ENCODE assay signal across 11 mouse cellular contexts in the genomic region with DNA sequence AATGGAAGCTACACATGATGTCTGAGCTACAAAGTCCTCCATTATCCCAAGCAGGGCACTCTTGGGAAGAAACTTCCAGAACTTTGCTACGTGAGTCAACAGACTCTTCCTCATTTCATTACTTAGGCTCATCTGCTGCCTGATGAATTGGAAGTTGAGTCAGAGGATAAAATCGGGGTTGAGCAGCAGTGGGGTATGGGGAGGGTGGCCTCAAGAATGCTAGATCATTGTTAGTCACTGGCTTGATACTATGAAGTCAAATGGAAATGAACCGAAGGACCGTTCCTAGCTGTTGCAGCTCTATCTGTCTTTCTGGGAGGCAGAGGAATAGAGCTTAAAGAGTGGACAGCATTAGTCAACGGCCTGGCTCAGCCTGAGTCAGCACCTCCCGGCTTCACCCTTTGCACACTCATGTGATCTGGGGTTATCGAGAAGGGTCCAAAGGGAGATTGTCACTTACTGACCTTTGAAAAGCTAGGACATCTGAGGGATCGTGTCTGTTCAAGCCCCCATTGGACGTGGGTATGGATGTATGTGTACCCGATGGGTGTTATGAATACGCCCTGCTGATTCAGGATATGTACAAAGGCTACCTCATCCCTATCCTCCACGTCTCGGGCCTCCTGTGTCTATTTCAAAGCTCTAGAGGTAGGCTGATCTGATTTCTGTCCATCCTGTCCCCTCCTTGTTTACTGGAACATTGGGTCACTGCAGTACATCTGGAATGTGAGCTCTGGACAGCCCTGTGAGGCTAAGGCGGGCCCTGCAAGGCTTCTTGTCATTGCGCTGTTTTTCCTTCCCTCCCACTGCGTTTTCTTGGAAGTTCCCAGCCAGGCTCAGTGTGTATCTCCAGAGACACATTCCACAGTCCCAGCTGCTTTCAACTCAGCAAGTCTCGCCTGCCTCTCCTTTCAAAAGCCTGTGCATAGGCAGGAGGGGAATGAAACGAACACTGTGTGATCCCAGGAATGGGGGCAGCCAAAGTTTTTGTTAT.
DNase-seq lines count a peak whose midpoint lies in the region; ATAC-seq lines count a peak whose summit lies in the region.
"Had no signal": no experiment of that assay in that cellular context is flagged by ENCODE, and none has a peak within 500 bp of the region (broad histone marks: within the 10 kb centered on the region; RNA-seq: fewer than 3 reads in every experiment).

No protein-coding gene starts in this region.

- no peaks in the 10 kb centered on the region for H3K4me1 ChIP-seq in embryonic facial prominence, embryonic 14.5 days (ENCODE audit: control insufficient read depth, insufficient read depth, low read length)
- no peaks in the 10 kb centered on the region for H3K4me1 ChIP-seq in embryonic facial prominence, embryonic 10.5 days
- H3K4me1 ChIP-seq: heart, embryonic 13.5 days; limb, embryonic 13.5 days had no signal

- H3K27ac ChIP-seq in embryonic facial prominence, embryonic 14.5 days (replicated peaks; ENCODE audit: low read depth, low read length) = no peak overlapping the region
- H3K27ac ChIP-seq in embryonic facial prominence, embryonic 10.5 days (replicated peaks) = no peak overlapping the region
- H3K27ac ChIP-seq: heart, embryonic 13.5 days; limb, embryonic 13.5 days had no signal

- H3K27me3 ChIP-seq in embryonic facial prominence, embryonic 14.5 days (replicated peaks; ENCODE audit: control insufficient read depth, insufficient read depth, low read length) = no peaks in the 10 kb centered on the region
- H3K27me3 ChIP-seq in embryonic facial prominence, embryonic 10.5 days (replicated peaks; ENCODE audit: low read depth, poor library complexity, severe bottlenecking) = no peaks in the 10 kb centered on the region
- H3K27me3 ChIP-seq: heart, embryonic 13.5 days; limb, embryonic 13.5 days had no signal

- DNase-seq in embryonic facial prominence, embryonic 14.5 days (ENCODE audit: low spot score) = peak; percentile 36
- no peak for DNase-seq in embryonic facial prominence, embryonic 10.5 days (ENCODE audit: low spot score)
- peak; percentile 60 to 64 for DNase-seq in urinary bladder, postnatal 4 days (ENCODE audit: low spot score in 2 of 2)
- DNase-seq in urinary bladder, postnatal 10 days (ENCODE audit: low spot score) = no peak
- peak; percentile 1 for DNase-seq in left cerebral cortex, postnatal 4 days
- no peak for DNase-seq in natural killer cell, adult 2 months (ENCODE audit: low spot score in 2 of 2)
- no peak for DNase-seq in thymus, postnatal 0 days (ENCODE audit: low spot score)
- DNase-seq in cerebellum, postnatal 4 days (ENCODE audit: low spot score in 2 of 2) = no peak

- H3K9me3 ChIP-seq in embryonic facial prominence, embryonic 14.5 days (ENCODE audit: control insufficient read depth, low read length) = no peaks in the 10 kb centered on the region
- no peaks in the 10 kb centered on the region for H3K9me3 ChIP-seq in embryonic facial prominence, embryonic 10.5 days
- H3K9me3 ChIP-seq: heart, embryonic 13.5 days; limb, embryonic 13.5 days had no signal

- no peak overlapping the region for H3K9ac ChIP-seq in embryonic facial prominence, embryonic 14.5 days (ENCODE audit: low read depth, low read length)
- H3K9ac ChIP-seq: heart, embryonic 13.5 days; limb, embryonic 13.5 days had no signal

- 71% methylated on average over 18 of the region's 18 CpGs for WGBS in embryonic facial prominence, embryonic 14.5 days
- 77% methylated on average over 18 of the region's 18 CpGs for whole genome bisulfite sequencing in embryonic facial prominence, embryonic 10.5 days

- no peak overlapping the region for H3K4me2 ChIP-seq in embryonic facial prominence, embryonic 14.5 days (ENCODE audit: low read depth, low read length)
- H3K4me2 ChIP-seq: heart, embryonic 13.5 days; limb, embryonic 13.5 days had no signal

- intact Hi-C loops in left cerebral cortex, postnatal 4 days (cut with DNase I) = no loop called here

- H3K4me3 ChIP-seq in embryonic facial prominence, embryonic 14.5 days (ENCODE audit: low read depth, low read length) = no peak overlapping the region
- H3K4me3 ChIP-seq in embryonic facial prominence, embryonic 10.5 days = no peak overlapping the region
- H3K4me3 ChIP-seq: heart, embryonic 13.5 days; limb, embryonic 13.5 days had no signal

- no peaks in the 10 kb centered on the region for H3K36me3 ChIP-seq in embryonic facial prominence, embryonic 14.5 days (ENCODE audit: control insufficient read depth, insufficient read depth, low read length)
- no peaks in the 10 kb centered on the region for H3K36me3 ChIP-seq in embryonic facial prominence, embryonic 10.5 days (replicated peaks)
- H3K36me3 ChIP-seq: heart, embryonic 13.5 days; limb, embryonic 13.5 days had no signal

- no peak for ATAC-seq in embryonic facial prominence, embryonic 14.5 days (ENCODE audit: low read depth)
- ATAC-seq: CD4-positive, CD25-positive, alpha-beta regulatory T cell, adult 4 months had no signal

Comparison
In these comparisons a context has a peak if more than half of its experiments do, and no peak if none do; other contexts are left out.
1. DNase-seq: peak in embryonic facial prominence, embryonic 14.5 days (single experiment), urinary bladder, postnatal 4 days (2 of 2) and left cerebral cortex, postnatal 4 days (single experiment); none in embryonic facial prominence, embryonic 10.5 days (single experiment), urinary bladder, postnatal 10 days (single experiment), natural killer cell, adult 2 months (0 of 2), thymus, postnatal 0 days (single experiment) and cerebellum, postnatal 4 days (0 of 2).